Mouse (Mus musculus): ENCODE data around the gene Papss2. TPM values are rescaled to one million over a fixed set of nuclear protein-coding genes. Genes with fewer than 3 reads are reported as not detected.

Gene Papss2
- polyA plus RNA-seq, 1 experiment, result 4.9 TPM

GRCm38 (mm10) chr19:32628572-32629132 lies 33.1 kb downstream of the Papss2 start:
- H3K4me1 ChIP-seq (ENCODE audit: control insufficient read depth, insufficient read depth, low read length), result no peaks in the 10 kb centered on the region
- H3K27ac ChIP-seq (ENCODE audit: insufficient read depth, low read length), result no peak overlapping the region
- whole genome bisulfite sequencing, result 67% methylated on average over 7 of the region's 7 CpGs
- H3K27me3 ChIP-seq (ENCODE audit: control insufficient read depth, insufficient read depth, low read length), result no peaks in the 10 kb centered on the region
- no peak for DNase-seq
- TF ChIP-seq POLR2A (IDR thresholded peaks at IDR 0.05; ENCODE audit: borderline replicate concordance, insufficient read depth, low read length) (no peak), CTCF (IDR thresholded peaks at IDR 0.05; ENCODE audit: borderline replicate concordance, insufficient read depth, low read depth, low read length) (no peak)
- no peak overlapping the region for H3K4me3 ChIP-seq (replicated peaks; ENCODE audit: insufficient read depth, low read depth, low read length)

- no peak for DNase-seq
- H3K4me1 ChIP-seq (ENCODE audit: control insufficient read depth, insufficient read depth, low read length), result no peaks in the 10 kb centered on the region
- no peak overlapping the region for H3K4me3 ChIP-seq (replicated peaks; ENCODE audit: insufficient read depth, low read depth, low read length)
- WGBS, result 63% methylated on average over 8 of the region's 8 CpGs
- TF ChIP-seq CTCF (IDR thresholded peaks at IDR 0.05; ENCODE audit: borderline replicate concordance, insufficient read depth, low read depth, low read length) (no peak), POLR2A (IDR thresholded peaks at IDR 0.05; ENCODE audit: borderline replicate concordance, insufficient read depth, low read length) (no peak)
- H3K27me3 ChIP-seq (ENCODE audit: control insufficient read depth, insufficient read depth, low read length), result no peaks in the 10 kb centered on the region
- H3K27ac ChIP-seq (ENCODE audit: insufficient read depth, low read length), result no peak overlapping the region
Measured at GRCm38 (mm10) chr19:32634916-32635315, 39.3 kb downstream of the Papss2 start.

- no peak overlapping the region for H3K4me3 ChIP-seq (replicated peaks; ENCODE audit: insufficient read depth, low read depth, low read length)
- H3K27ac ChIP-seq (ENCODE audit: insufficient read depth, low read length), result no peak overlapping the region
- TF ChIP-seq POLR2A (IDR thresholded peaks at IDR 0.05; ENCODE audit: borderline replicate concordance, insufficient read depth, low read length), result no peak
- TF ChIP-seq CTCF (IDR thresholded peaks at IDR 0.05; ENCODE audit: borderline replicate concordance, insufficient read depth, low read depth, low read length), result no peak
- H3K27me3 ChIP-seq (ENCODE audit: control insufficient read depth, insufficient read depth, low read length), result no peaks in the 10 kb centered on the region
- no peaks in the 10 kb centered on the region for H3K4me1 ChIP-seq (ENCODE audit: control insufficient read depth, insufficient read depth, low read length)
- DNase-seq, result no peak
- 82% methylated on average over 16 of the region's 16 CpGs for WGBS
Measured at GRCm38 (mm10) chr19:32637357-32638275, 42.0 kb downstream of the Papss2 start.

- 71% methylated on average over 13 of the region's 13 CpGs for WGBS
- Histone ChIP-seq H3K4me3 (replicated peaks; ENCODE audit: insufficient read depth, low read depth, low read length) (no peak overlapping the region), H3K27ac (ENCODE audit: insufficient read depth, low read length) (no peak overlapping the region), H3K27me3 (ENCODE audit: control insufficient read depth, insufficient read depth, low read length) (no peaks in the 10 kb centered on the region), H3K4me1 (ENCODE audit: control insufficient read depth, insufficient read depth, low read length) (no peaks in the 10 kb centered on the region)
- TF ChIP-seq POLR2A (IDR thresholded peaks at IDR 0.05; ENCODE audit: borderline replicate concordance, insufficient read depth, low read length) (no peak), CTCF (IDR thresholded peaks at IDR 0.05; ENCODE audit: borderline replicate concordance, insufficient read depth, low read depth, low read length) (no peak)
- no peak for DNase-seq
Measured at GRCm38 (mm10) chr19:32638276-32638903, 42.8 kb downstream of the Papss2 start.

- 87% methylated on average over 7 of the region's 7 CpGs for WGBS
- Histone ChIP-seq H3K4me3 (replicated peaks; ENCODE audit: insufficient read depth, low read depth, low read length) (no peak overlapping the region), H3K27me3 (ENCODE audit: control insufficient read depth, insufficient read depth, low read length) (no peaks in the 10 kb centered on the region; the same call in 1 of the 2 replicates), H3K27ac (ENCODE audit: insufficient read depth, low read length) (no peak overlapping the region), H3K4me1 (ENCODE audit: control insufficient read depth, insufficient read depth, low read length) (no peaks in the 10 kb centered on the region)
- no peak for DNase-seq
- TF ChIP-seq POLR2A (IDR thresholded peaks at IDR 0.05; ENCODE audit: borderline replicate concordance, insufficient read depth, low read length) (no peak), CTCF (IDR thresholded peaks at IDR 0.05; ENCODE audit: borderline replicate concordance, insufficient read depth, low read depth, low read length) (no peak)
Measured at GRCm38 (mm10) chr19:32641535-32641934, 45.9 kb downstream of the Papss2 start.

- Histone ChIP-seq H3K27ac (ENCODE audit: insufficient read depth, low read length) (no peak overlapping the region), H3K4me3 (replicated peaks; ENCODE audit: insufficient read depth, low read depth, low read length) (no peak overlapping the region), H3K27me3 (ENCODE audit: control insufficient read depth, insufficient read depth, low read length) (no peaks in the 10 kb centered on the region; the same call in 1 of the 2 replicates), H3K4me1 (ENCODE audit: control insufficient read depth, insufficient read depth, low read length) (no peaks in the 10 kb centered on the region)
- no peak for TF ChIP-seq CTCF (IDR thresholded peaks at IDR 0.05; ENCODE audit: borderline replicate concordance, insufficient read depth, low read depth, low read length)
- TF ChIP-seq POLR2A (IDR thresholded peaks at IDR 0.05; ENCODE audit: borderline replicate concordance, insufficient read depth, low read length), result no peak
- 58% methylated on average over 8 of the region's 8 CpGs for WGBS
- no peak for DNase-seq
Measured at GRCm38 (mm10) chr19:32641995-32642394, 46.4 kb downstream of the Papss2 start.

- Histone ChIP-seq H3K4me1 (ENCODE audit: control insufficient read depth, insufficient read depth, low read length) (no peaks in the 10 kb centered on the region), H3K27ac (ENCODE audit: insufficient read depth, low read length) (no peak overlapping the region), H3K27me3 (ENCODE audit: control insufficient read depth, insufficient read depth, low read length) (no peaks in the 10 kb centered on the region; the same call in 1 of the 2 replicates), H3K4me3 (replicated peaks; ENCODE audit: insufficient read depth, low read depth, low read length) (no peak overlapping the region)
- no peak for DNase-seq
- TF ChIP-seq CTCF (IDR thresholded peaks at IDR 0.05; ENCODE audit: borderline replicate concordance, insufficient read depth, low read depth, low read length), result no peak
- no peak for TF ChIP-seq POLR2A (IDR thresholded peaks at IDR 0.05; ENCODE audit: borderline replicate concordance, insufficient read depth, low read length)
- 86% methylated on average over 3 of the region's 3 CpGs for WGBS
Measured at GRCm38 (mm10) chr19:32643642-32644041, 48.1 kb downstream of the Papss2 start.

Measured in cerebellum, adult 2 months (tissue).